Mouse (Mus musculus): ENCODE results near the gene BC052040. TPM values are rescaled to one million over a fixed set of nuclear protein-coding genes. Genes with fewer than 3 reads are reported as not detected.

Gene BC052040
- polyA plus RNA-seq (2011; ENCODE audit: insufficient read depth, insufficient read length, low read depth, missing spikeins): 37.9 and 38.8 TPM in 2 replicates

- no peaks in the 10 kb centered on the region for H3K9me3 ChIP-seq (replicated peaks; ENCODE audit: control insufficient read depth, insufficient read depth, low read length, poor library complexity, severe bottlenecking)
- peak within 1 kb of the TSS; percentile 89 for H3K4me3 ChIP-seq (ENCODE audit: low read depth, low read length)
- no peaks in the 10 kb centered on the region for H3K36me3 ChIP-seq (ENCODE audit: control insufficient read depth, insufficient read depth, low read length, poor library complexity, severe bottlenecking)
- no peak for TF ChIP-seq CTCF (IDR thresholded peaks at IDR 0.05; ENCODE audit: low read depth, low read length)
- TF ChIP-seq EP300 (IDR thresholded peaks at IDR 0.05; ENCODE audit: insufficient read depth, low read depth, low read length): peak; percentile 50
- TF ChIP-seq POLR2A (IDR thresholded peaks at IDR 0.05; ENCODE audit: insufficient read depth, low read length): peak; percentile 43
- H3K4me1 ChIP-seq (ENCODE audit: control insufficient read depth, insufficient read depth, low read length): peaks cover 3% of the 10 kb centered on the region
- peak within 1 kb of the TSS; percentile 77 for H3K27ac ChIP-seq (ENCODE audit: insufficient read depth, low read length)
- H3K9ac ChIP-seq (ENCODE audit: low read depth, poor library complexity, severe bottlenecking): peak within 1 kb of the TSS; percentile 49
- H3K27me3 ChIP-seq (ENCODE audit: control insufficient read depth, insufficient read depth, low read length, poor library complexity, severe bottlenecking): no peaks in the 10 kb centered on the region
These were observed at the start of gene BC052040 for GRCm38 (mm10) chr2:115581241-115581988. TSS of gene BC052040 (plus strand) at chr2:115581716.

GRCm38 (mm10) chr2:115538009-115538690 is 43.4 kb upstream of the BC052040 start:
- H3K27ac ChIP-seq (ENCODE audit: insufficient read depth, low read length): no peak overlapping the region

GRCm38 (mm10) chr2:115538691-115539283 is 42.7 kb upstream of the BC052040 start:
- H3K27ac ChIP-seq (ENCODE audit: insufficient read depth, low read length): no peak overlapping the region
- no peaks in the 10 kb centered on the region for H3K4me1 ChIP-seq (ENCODE audit: control insufficient read depth, insufficient read depth, low read length)
- no peak for TF ChIP-seq EP300 (IDR thresholded peaks at IDR 0.05; ENCODE audit: insufficient read depth, low read depth, low read length)
- TF ChIP-seq CTCF (IDR thresholded peaks at IDR 0.05; ENCODE audit: low read depth, low read length): no peak
- no peak for TF ChIP-seq POLR2A (IDR thresholded peaks at IDR 0.05; ENCODE audit: insufficient read depth, low read length)
- no peaks in the 10 kb centered on the region for H3K9me3 ChIP-seq (replicated peaks; ENCODE audit: control insufficient read depth, insufficient read depth, low read length, poor library complexity, severe bottlenecking)
- H3K36me3 ChIP-seq (ENCODE audit: control insufficient read depth, insufficient read depth, low read length, poor library complexity, severe bottlenecking): no peaks in the 10 kb centered on the region
- no peak overlapping the region for H3K4me3 ChIP-seq (ENCODE audit: low read depth, low read length)
- no peak overlapping the region for H3K9ac ChIP-seq (ENCODE audit: low read depth, poor library complexity, severe bottlenecking)
- no peaks in the 10 kb centered on the region for H3K27me3 ChIP-seq (ENCODE audit: control insufficient read depth, insufficient read depth, low read length, poor library complexity, severe bottlenecking)

More at GRCm38 (mm10) chr2:115538009-115538690, 43.4 kb upstream of the BC052040 start:
- no peak for TF ChIP-seq CTCF (IDR thresholded peaks at IDR 0.05; ENCODE audit: low read depth, low read length)
- TF ChIP-seq EP300 (IDR thresholded peaks at IDR 0.05; ENCODE audit: insufficient read depth, low read depth, low read length): no peak
- no peak for TF ChIP-seq POLR2A (IDR thresholded peaks at IDR 0.05; ENCODE audit: insufficient read depth, low read length)
- Histone ChIP-seq H3K27me3 (ENCODE audit: control insufficient read depth, insufficient read depth, low read length, poor library complexity, severe bottlenecking) (no peaks in the 10 kb centered on the region), H3K9me3 (replicated peaks; ENCODE audit: control insufficient read depth, insufficient read depth, low read length, poor library complexity, severe bottlenecking) (no peaks in the 10 kb centered on the region), H3K9ac (ENCODE audit: low read depth, poor library complexity, severe bottlenecking) (no peak overlapping the region), H3K36me3 (ENCODE audit: control insufficient read depth, insufficient read depth, low read length, poor library complexity, severe bottlenecking) (no peaks in the 10 kb centered on the region), H3K4me1 (ENCODE audit: control insufficient read depth, insufficient read depth, low read length) (no peaks in the 10 kb centered on the region), H3K4me3 (ENCODE audit: low read depth, low read length) (no peak overlapping the region)

- Histone ChIP-seq H3K4me3 (ENCODE audit: low read depth, low read length) (no peak overlapping the region), H3K9ac (ENCODE audit: low read depth, poor library complexity, severe bottlenecking) (no peak overlapping the region), H3K4me1 (ENCODE audit: control insufficient read depth, insufficient read depth, low read length) (no peaks in the 10 kb centered on the region), H3K27me3 (ENCODE audit: control insufficient read depth, insufficient read depth, low read length, poor library complexity, severe bottlenecking) (no peaks in the 10 kb centered on the region), H3K36me3 (ENCODE audit: control insufficient read depth, insufficient read depth, low read length, poor library complexity, severe bottlenecking) (no peaks in the 10 kb centered on the region), H3K9me3 (replicated peaks; ENCODE audit: control insufficient read depth, insufficient read depth, low read length, poor library complexity, severe bottlenecking) (no peaks in the 10 kb centered on the region), H3K27ac (ENCODE audit: insufficient read depth, low read length) (no peak overlapping the region)
- no peak for TF ChIP-seq EP300 (IDR thresholded peaks at IDR 0.05; ENCODE audit: insufficient read depth, low read depth, low read length)
- no peak for TF ChIP-seq CTCF (IDR thresholded peaks at IDR 0.05; ENCODE audit: low read depth, low read length)
- no peak for TF ChIP-seq POLR2A (IDR thresholded peaks at IDR 0.05; ENCODE audit: insufficient read depth, low read length)
These were observed 41.8 kb upstream of the BC052040 start for GRCm38 (mm10) chr2:115539731-115540130.

GRCm38 (mm10) chr2:115542401-115543123 is 39.0 kb upstream of the BC052040 start:
- no peak overlapping the region for H3K9ac ChIP-seq (ENCODE audit: low read depth, poor library complexity, severe bottlenecking)
- TF ChIP-seq CTCF (IDR thresholded peaks at IDR 0.05; ENCODE audit: low read depth, low read length) (no peak), EP300 (IDR thresholded peaks at IDR 0.05; ENCODE audit: insufficient read depth, low read depth, low read length) (no peak), POLR2A (IDR thresholded peaks at IDR 0.05; ENCODE audit: insufficient read depth, low read length) (no peak)
- H3K9me3 ChIP-seq (replicated peaks; ENCODE audit: control insufficient read depth, insufficient read depth, low read length, poor library complexity, severe bottlenecking): no peaks in the 10 kb centered on the region
- no peaks in the 10 kb centered on the region for H3K4me1 ChIP-seq (ENCODE audit: control insufficient read depth, insufficient read depth, low read length)
- no peak overlapping the region for H3K27ac ChIP-seq (ENCODE audit: insufficient read depth, low read length)
- H3K4me3 ChIP-seq (ENCODE audit: low read depth, low read length): no peak overlapping the region
- no peaks in the 10 kb centered on the region for H3K36me3 ChIP-seq (ENCODE audit: control insufficient read depth, insufficient read depth, low read length, poor library complexity, severe bottlenecking)
- no peaks in the 10 kb centered on the region for H3K27me3 ChIP-seq (ENCODE audit: control insufficient read depth, insufficient read depth, low read length, poor library complexity, severe bottlenecking)

All from ES-Bruce4 (cell line).